Mouse (Mus musculus) cortical plate, adult 2 months (tissue): ENCODE results near the gene St14. TPM values are rescaled to one million over a fixed set of nuclear protein-coding genes. Genes with fewer than 3 reads are reported as not detected.

Source experiments
- H3K27ac ChIP-seq: fragments of 200-500 bp; 2 replicates; pipeline ENCODE4 v1.5.1; 2012; ENCODE audit warnings: low read length, control low read depth, inconsistent platforms; ENCODE audit not compliant: insufficient read depth
- H3K4me1 ChIP-seq: fragments of 200-500 bp; 2 replicates; pipeline ENCODE4 v1.6.1; 2011; ENCODE audit warnings: low read length; ENCODE audit not compliant: control insufficient read depth, insufficient read depth
- H3K4me3 ChIP-seq: fragments of 200-500 bp; 2 replicates; pipeline ENCODE4 v1.5.1; 2011; ENCODE audit warnings: mild to moderate bottlenecking, low read length, control low read depth; ENCODE audit not compliant: insufficient read depth
- CTCF ChIP-seq: fragments of 200-500 bp; IDR thresholded peaks from 2 replicates; pipeline ENCODE4 v1.5.1; 2011; ENCODE audit warnings: mild to moderate bottlenecking, control low read depth, low read length; ENCODE audit not compliant: insufficient read depth; ENCODE audit errors: extremely low read depth
- POLR2A ChIP-seq: fragments of 200-500 bp; IDR thresholded peaks from 2 replicates; pipeline ENCODE4 v1.6.1; 2011; ENCODE audit warnings: mild to moderate bottlenecking, low read length, control low read depth; ENCODE audit not compliant: insufficient read depth; ENCODE audit errors: extremely low read depth
- polyA plus RNA-seq: library from polyadenylated mRNA; depleted of rRNA; stranded (reverse); fragments of >200 nt; gene quantifications from 2 replicates; pipeline ENCODE4 v1.2.3, GENCODE M21; 2012

The St14 gene
- polyA plus RNA-seq, 1 experiment = 0.29 TPM

- Histone ChIP-seq H3K4me3 (no peak overlapping the region), H3K27ac (no peak overlapping the region), H3K4me1 (no peaks in the 10 kb centered on the region)
- TF ChIP-seq POLR2A = no peak
- TF ChIP-seq CTCF = no peak
These were observed 16.1 kb downstream of the St14 start for GRCm38 (mm10) chr9:31115586-31115985.

GRCm38 (mm10) chr9:31108464-31108863 is 23.2 kb downstream of the St14 start:
- H3K27ac ChIP-seq = no peak overlapping the region
- H3K4me1 ChIP-seq = no peaks in the 10 kb centered on the region
- no peak overlapping the region for H3K4me3 ChIP-seq
- TF ChIP-seq POLR2A = no peak
- TF ChIP-seq CTCF = no peak

GRCm38 (mm10) chr9:31098118-31098517 is 33.5 kb downstream of the St14 start:
- TF ChIP-seq POLR2A (no peak), CTCF (no peak)
- Histone ChIP-seq H3K4me1 (no peaks in the 10 kb centered on the region), H3K4me3 (no peak overlapping the region), H3K27ac (no peak overlapping the region)

GRCm38 (mm10) chr9:31097088-31098082 is 34.3 kb downstream of the St14 start:
- TF ChIP-seq POLR2A (no peak), CTCF (no peak)
- no peak overlapping the region for H3K27ac ChIP-seq

GRCm38 (mm10) chr9:31092833-31093195 is 38.8 kb downstream of the St14 start:
- no peaks in the 10 kb centered on the region for H3K4me1 ChIP-seq
- TF ChIP-seq CTCF (no peak), POLR2A (no peak)
- H3K27ac ChIP-seq = no peak overlapping the region
- H3K4me3 ChIP-seq = no peak overlapping the region

More at GRCm38 (mm10) chr9:31097088-31098082, 34.3 kb downstream of the St14 start:
- no peak overlapping the region for H3K4me3 ChIP-seq
- H3K4me1 ChIP-seq = no peaks in the 10 kb centered on the region

- no peak overlapping the region for H3K4me3 ChIP-seq
- TF ChIP-seq CTCF (no peak), POLR2A (no peak)
- H3K4me1 ChIP-seq = no peaks in the 10 kb centered on the region
- no peak overlapping the region for H3K27ac ChIP-seq
These were observed 39.4 kb downstream of the St14 start for GRCm38 (mm10) chr9:31092111-31092832.

- Histone ChIP-seq H3K27ac (no peak overlapping the region), H3K4me1 (no peaks in the 10 kb centered on the region), H3K4me3 (no peak overlapping the region)
- TF ChIP-seq CTCF = no peak
- no peak for TF ChIP-seq POLR2A
These were observed 40.5 kb downstream of the St14 start for GRCm38 (mm10) chr9:31091162-31091581.

GRCm38 (mm10) chr9:31090081-31091023 is 41.3 kb downstream of the St14 start:
- TF ChIP-seq POLR2A = no peak
- no peak for TF ChIP-seq CTCF
- Histone ChIP-seq H3K27ac (no peak overlapping the region), H3K4me1 (no peaks in the 10 kb centered on the region), H3K4me3 (no peak overlapping the region)

GRCm38 (mm10) chr9:31089541-31089940 is 42.1 kb downstream of the St14 start:
- no peaks in the 10 kb centered on the region for H3K4me1 ChIP-seq
- no peak overlapping the region for H3K4me3 ChIP-seq
- TF ChIP-seq CTCF (no peak), POLR2A (no peak)
- no peak overlapping the region for H3K27ac ChIP-seq
